Mouse (Mus musculus) bone marrow macrophage, adult 2 months (primary cell): ENCODE measurements around the gene Lrrc29.

Experiments used
- CTCF ChIP-seq: IDR thresholded peaks from 2 replicates; pipeline ENCODE4 v1.5.1; 2012; ENCODE audit warnings: low read depth, mild to moderate bottlenecking, low read length, moderate library complexity
- POLR2A ChIP-seq: IDR thresholded peaks from 2 replicates; pipeline ENCODE4 v1.6.1; 2012; ENCODE audit warnings: mild to moderate bottlenecking, low read depth, low read length, borderline replicate concordance

DNA sequence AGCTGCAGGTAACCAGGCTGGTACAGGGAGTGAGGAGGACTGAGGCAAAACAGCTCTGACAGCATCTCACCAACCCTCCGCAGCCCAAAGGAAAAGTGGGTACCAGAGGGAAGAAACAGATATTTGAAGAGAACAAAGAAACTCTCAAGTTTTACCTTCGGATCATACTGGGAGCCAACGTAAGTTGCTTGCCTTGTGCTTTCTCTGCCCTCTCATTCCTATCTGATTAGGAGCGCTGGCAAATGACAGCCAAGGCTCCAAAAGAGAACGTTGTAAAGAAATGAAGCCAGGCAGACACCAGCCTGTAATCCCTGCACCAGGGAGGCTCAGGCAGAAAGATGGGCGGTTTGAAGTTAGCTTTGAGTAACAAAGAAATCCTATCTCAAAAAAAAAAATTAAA lies 890 bp upstream of the Lrrc29 start:
- no peak for TF ChIP-seq POLR2A
- TF ChIP-seq CTCF, result no peak
